Mouse (Mus musculus) stomach, embryonic 15.5 days (tissue): Measurements from ENCODE around the gene Zfhx3. TPM values are rescaled to one million over a fixed set of nuclear protein-coding genes. Genes with fewer than 3 reads are reported as not detected.

Source experiments
- ATAC-seq: fragments of 200-750 bp; cut with Nextera tagmentation; 2 replicates; pipeline ENCODE4 v1.8.0; 2017; ENCODE audit warnings: low read depth, moderate number of reproducible peaks, moderate TSS enrichment; ENCODE audit not compliant: insufficient read depth, low FRiP score
- H3K27ac ChIP-seq: fragments of 300-500 bp; sonication (generic); 2 replicates; pipeline ENCODE4 v1.5.1; 2015; ENCODE audit warnings: mild to moderate bottlenecking, inconsistent platforms
- H3K27me3 ChIP-seq: fragments of 300-500 bp; sonication (generic); replicated peaks from 2 replicates; pipeline ENCODE4 v1.6.1; 2015; ENCODE audit warnings: inconsistent platforms
- H3K36me3 ChIP-seq: fragments of 300-500 bp; sonication (generic); 2 replicates; pipeline ENCODE4 v1.6.1; 2015; ENCODE audit warnings: inconsistent platforms
- H3K4me1 ChIP-seq: fragments of 300-500 bp; sonication (generic); 2 replicates; pipeline ENCODE4 v1.6.1; 2015; ENCODE audit warnings: inconsistent platforms
- H3K4me2 ChIP-seq: fragments of 300-500 bp; sonication (generic); 2 replicates; pipeline ENCODE4 v1.6.1; 2015; ENCODE audit warnings: mild to moderate bottlenecking, inconsistent platforms
- H3K4me3 ChIP-seq: fragments of 300-500 bp; sonication (generic); replicated peaks from 2 replicates; pipeline ENCODE4 v1.5.1; 2015; ENCODE audit warnings: inconsistent platforms
- H3K9ac ChIP-seq: fragments of 300-500 bp; sonication (generic); 2 replicates; pipeline ENCODE4 v1.6.1; 2015; ENCODE audit warnings: inconsistent platforms
- H3K9me3 ChIP-seq: fragments of 300-500 bp; sonication (generic); 2 replicates; pipeline ENCODE4 v1.6.1; 2016; ENCODE audit warnings: inconsistent platforms
- WGBS: fragments of 180-500 bp; shearing (Covaris S2); methylation state at CpG from one replicate; pipeline ENCODE4 v1.1.7; 2015; 5-methylcytosine and 5-hydroxymethylcytosine counted together
- polyA plus RNA-seq: library from polyadenylated mRNA; unstranded; fragments of >200 nt; fragmentation: Nextera tagmentation; extraction: Ambion mirVana; gene quantifications from 2 replicates; pipeline ENCODE4 v1.2.1, GENCODE M21; 2015

Zfhx3 gene
- polyA plus RNA-seq, 1 experiment from 2014 or later, result 12.9 TPM

DNA sequence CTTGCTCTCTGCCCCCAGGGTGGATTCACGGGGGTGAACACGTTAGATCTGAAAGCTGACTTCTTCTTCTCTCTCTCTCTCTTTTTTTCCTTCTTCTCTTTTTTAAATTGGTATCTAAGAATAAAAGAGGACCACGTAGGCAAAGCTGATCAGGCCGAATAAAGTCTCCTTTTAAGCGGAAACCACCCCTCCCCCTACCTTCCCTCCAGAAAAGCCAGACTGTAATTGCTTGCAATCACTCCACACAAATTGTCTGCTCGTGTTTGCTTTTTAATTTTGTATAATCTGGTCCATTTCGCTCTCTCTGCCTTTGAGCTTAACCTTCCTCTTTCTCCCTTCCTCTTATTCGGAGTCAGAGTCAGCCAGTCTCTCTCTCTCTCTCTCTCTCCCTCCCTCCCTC is 372.6 kb downstream of the Zfhx3 start:
- ATAC-seq, result no peak
- no peak overlapping the region for H3K27ac ChIP-seq
- no peaks in the 10 kb centered on the region for H3K36me3 ChIP-seq
- no peak overlapping the region for H3K4me2 ChIP-seq
- H3K9ac ChIP-seq, result no peak overlapping the region
- no peaks in the 10 kb centered on the region for H3K9me3 ChIP-seq
- H3K27me3 ChIP-seq, result no peaks in the 10 kb centered on the region
- 45% methylated on average over 8 of the region's 8 CpGs for WGBS
- no peak overlapping the region for H3K4me3 ChIP-seq
- no peaks in the 10 kb centered on the region for H3K4me1 ChIP-seq

GRCm38 (mm10) chr8:108317532-108318093 is 375.2 kb downstream of the Zfhx3 start:
- Histone ChIP-seq H3K36me3 (no peaks in the 10 kb centered on the region), H3K27ac (no peak overlapping the region), H3K4me3 (no peak overlapping the region), H3K27me3 (no peaks in the 10 kb centered on the region), H3K4me2 (no peak overlapping the region), H3K9me3 (no peaks in the 10 kb centered on the region), H3K4me1 (no peaks in the 10 kb centered on the region), H3K9ac (no peak overlapping the region)
- ATAC-seq, result no peak
- WGBS, result 81% methylated on average over 4 of the region's 4 CpGs

GRCm38 (mm10) chr8:108327711-108328110 is 385.3 kb downstream of the Zfhx3 start:
- H3K27ac ChIP-seq, result no peak overlapping the region
- H3K9ac ChIP-seq, result no peak overlapping the region
- H3K27me3 ChIP-seq, result no peaks in the 10 kb centered on the region
- no peaks in the 10 kb centered on the region for H3K36me3 ChIP-seq
- H3K4me3 ChIP-seq, result no peak overlapping the region
- no peak for ATAC-seq
- H3K4me1 ChIP-seq, result no peaks in the 10 kb centered on the region
- WGBS, result 68% methylated on average over 2 of the region's 2 CpGs
- no peaks in the 10 kb centered on the region for H3K9me3 ChIP-seq
- no peak overlapping the region for H3K4me2 ChIP-seq

- WGBS, result 79% methylated on average over 14 of the region's 14 CpGs
- no peaks in the 10 kb centered on the region for H3K27me3 ChIP-seq
- no peaks in the 10 kb centered on the region for H3K4me1 ChIP-seq
- H3K9me3 ChIP-seq, result no peaks in the 10 kb centered on the region
- no peak for ATAC-seq
- no peak overlapping the region for H3K9ac ChIP-seq
- H3K27ac ChIP-seq, result no peak overlapping the region
- H3K4me3 ChIP-seq, result no peak overlapping the region
- no peaks in the 10 kb centered on the region for H3K36me3 ChIP-seq
- H3K4me2 ChIP-seq, result no peak overlapping the region
Measured at GRCm38 (mm10) chr8:108348352-108348751, 405.9 kb downstream of the Zfhx3 start.

- Histone ChIP-seq H3K4me1 (no peaks in the 10 kb centered on the region), H3K9me3 (no peaks in the 10 kb centered on the region), H3K4me2 (no peak overlapping the region), H3K36me3 (no peaks in the 10 kb centered on the region), H3K4me3 (no peak overlapping the region), H3K27ac (no peak overlapping the region), H3K27me3 (no peaks in the 10 kb centered on the region), H3K9ac (no peak overlapping the region)
- WGBS, result 56% methylated on average over 4 of the region's 4 CpGs
- ATAC-seq, result no peak
Measured at GRCm38 (mm10) chr8:108348776-108349175, 406.3 kb downstream of the Zfhx3 start.

DNA sequence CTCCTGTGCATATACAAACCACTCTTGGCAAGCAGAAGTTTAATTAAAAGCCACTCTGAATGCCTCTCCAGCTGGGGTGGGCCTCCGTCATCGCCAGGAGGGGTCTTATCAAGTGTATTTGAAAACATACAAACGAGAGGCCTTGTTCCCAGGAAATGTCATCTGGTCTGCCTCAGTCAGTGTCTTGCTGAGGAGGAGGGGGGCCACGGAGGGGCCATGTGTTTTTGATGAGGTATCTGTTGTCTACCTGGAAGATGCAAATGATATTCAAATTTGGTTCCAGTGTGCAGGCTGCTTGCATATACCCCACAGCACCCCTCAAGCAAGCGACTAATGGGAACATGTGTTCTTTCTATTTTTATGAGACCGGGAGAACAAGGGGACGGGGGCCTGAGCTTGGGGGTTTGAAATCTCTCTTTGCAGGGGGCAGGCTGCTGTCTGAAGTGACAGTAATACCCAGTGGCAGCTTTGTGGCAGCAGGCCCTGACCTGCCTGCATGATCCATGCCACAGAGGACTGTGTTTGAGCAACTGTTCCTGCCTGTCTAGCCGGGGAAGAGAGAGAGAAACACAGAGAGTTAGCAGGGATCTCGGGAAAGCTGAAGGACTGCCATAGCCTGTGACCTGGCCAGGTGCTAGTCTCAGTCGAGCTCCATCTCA is 412.8 kb downstream of the Zfhx3 start:
- no peak overlapping the region for H3K27ac ChIP-seq
- H3K4me2 ChIP-seq, result no peak overlapping the region
- no peak for ATAC-seq

DNA sequence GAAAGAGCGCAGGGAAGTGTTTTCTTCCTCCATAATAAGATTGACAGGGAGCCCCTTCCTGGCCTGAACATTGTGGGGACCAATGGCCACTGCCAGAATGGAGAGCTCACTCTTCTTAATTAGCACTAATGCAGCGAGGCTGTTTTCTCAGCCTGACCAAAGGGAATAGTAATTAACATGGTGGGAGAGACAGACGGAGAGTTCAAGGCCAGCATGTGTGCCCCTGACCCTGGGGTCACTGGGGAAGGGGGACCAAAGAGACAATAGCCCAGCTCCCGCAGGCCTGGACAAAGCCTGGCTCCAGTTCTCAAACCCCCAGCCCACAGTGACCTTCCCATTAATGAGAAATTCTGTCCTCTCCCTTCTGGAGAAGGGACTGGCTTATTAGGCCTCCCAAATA is 419.0 kb downstream of the Zfhx3 start:
- Histone ChIP-seq H3K27me3 (no peaks in the 10 kb centered on the region), H3K4me2 (no peak overlapping the region), H3K4me3 (no peak overlapping the region), H3K9ac (no peak overlapping the region), H3K9me3 (no peaks in the 10 kb centered on the region), H3K4me1 (no peaks in the 10 kb centered on the region; the same call in 1 of the 2 replicates), H3K27ac (no peak overlapping the region), H3K36me3 (no peaks in the 10 kb centered on the region)
- 70% methylated on average over 4 of the region's 4 CpGs for WGBS
- ATAC-seq, result no peak

More for the DNA sequence above, 412.8 kb downstream of the Zfhx3 start:
- WGBS, result 39% methylated on average over 10 of the region's 10 CpGs
- Histone ChIP-seq H3K36me3 (no peaks in the 10 kb centered on the region), H3K27me3 (no peaks in the 10 kb centered on the region), H3K4me1 (no peaks in the 10 kb centered on the region), H3K9ac (no peak overlapping the region), H3K4me3 (no peak overlapping the region), H3K9me3 (no peaks in the 10 kb centered on the region)

DNA sequence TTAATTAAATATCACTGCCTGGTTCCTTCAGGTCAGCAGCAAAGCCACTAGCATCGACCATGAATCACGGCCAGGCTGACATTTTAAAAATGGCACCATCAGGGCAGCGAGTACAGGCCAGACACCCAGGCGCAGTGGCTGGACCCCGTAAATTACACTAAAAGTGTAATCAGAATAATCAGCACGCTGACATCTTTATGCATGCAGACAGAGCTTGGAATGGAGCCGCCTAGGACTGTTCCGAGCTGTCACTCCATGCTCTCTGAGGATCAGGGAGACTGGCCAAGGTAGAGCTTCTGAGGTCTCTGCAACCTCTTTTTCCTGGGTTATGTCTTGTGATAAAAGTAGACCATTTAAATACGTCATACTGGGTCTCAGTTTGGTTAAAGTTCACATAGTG is 420.0 kb downstream of the Zfhx3 start:
- H3K4me1 ChIP-seq, result no peaks in the 10 kb centered on the region; the same call in 1 of the 2 replicates
- H3K9ac ChIP-seq, result no peak overlapping the region
- H3K36me3 ChIP-seq, result no peaks in the 10 kb centered on the region
- H3K4me2 ChIP-seq, result no peak overlapping the region
- no peaks in the 10 kb centered on the region for H3K27me3 ChIP-seq
- H3K27ac ChIP-seq, result no peak overlapping the region
- H3K9me3 ChIP-seq, result no peaks in the 10 kb centered on the region
- 71% methylated on average over 9 of the region's 9 CpGs for WGBS
- H3K4me3 ChIP-seq, result no peak overlapping the region
- ATAC-seq, result no peak

GRCm38 (mm10) chr8:108363435-108363834 is 421.0 kb downstream of the Zfhx3 start:
- no peaks in the 10 kb centered on the region for H3K27me3 ChIP-seq
- H3K36me3 ChIP-seq, result no peaks in the 10 kb centered on the region
- no peak overlapping the region for H3K4me2 ChIP-seq
- ATAC-seq, result no peak
- 15% methylated on average over 5 of the region's 5 CpGs for WGBS
- H3K27ac ChIP-seq, result no peak overlapping the region
- no peaks in the 10 kb centered on the region for H3K9me3 ChIP-seq
- no peaks in the 10 kb centered on the region; the same call in 1 of the 2 replicates for H3K4me1 ChIP-seq
- H3K9ac ChIP-seq, result no peak overlapping the region
- H3K4me3 ChIP-seq, result no peak overlapping the region

DNA sequence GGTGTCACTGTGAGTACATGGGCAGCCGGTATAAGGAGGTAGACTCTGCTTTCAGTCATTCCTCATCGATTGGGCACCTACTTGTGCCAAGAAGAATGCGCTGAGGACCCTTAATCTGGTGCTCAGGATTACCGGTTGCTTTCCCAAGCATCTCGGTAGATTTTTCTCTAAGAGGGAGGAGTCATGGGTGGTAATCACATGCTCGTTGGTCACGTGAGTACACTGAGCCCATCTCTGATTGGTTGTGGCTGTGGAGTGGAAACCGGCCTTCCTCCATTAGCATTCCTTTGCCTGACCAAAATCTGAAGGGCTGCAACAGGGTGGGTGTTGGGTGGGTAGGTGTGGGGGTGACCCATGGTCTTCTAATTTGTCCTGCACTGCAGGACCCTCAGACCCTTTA is 421.4 kb downstream of the Zfhx3 start:
- WGBS, result 63% methylated on average over 8 of the region's 8 CpGs
- no peaks in the 10 kb centered on the region; the same call in 1 of the 2 replicates for H3K4me1 ChIP-seq
- no peaks in the 10 kb centered on the region for H3K9me3 ChIP-seq
- H3K27me3 ChIP-seq, result no peaks in the 10 kb centered on the region
- no peak for ATAC-seq
- no peaks in the 10 kb centered on the region for H3K36me3 ChIP-seq
- H3K27ac ChIP-seq, result no peak overlapping the region
- H3K4me2 ChIP-seq, result no peak overlapping the region
- H3K4me3 ChIP-seq, result no peak overlapping the region
- H3K9ac ChIP-seq, result no peak overlapping the region

- no peaks in the 10 kb centered on the region for H3K4me1 ChIP-seq
- no peaks in the 10 kb centered on the region for H3K27me3 ChIP-seq
- 21% methylated on average over 6 of the region's 6 CpGs for WGBS
- H3K9me3 ChIP-seq, result no peaks in the 10 kb centered on the region
- no peak overlapping the region for H3K4me3 ChIP-seq
- H3K4me2 ChIP-seq, result no peak overlapping the region
- no peaks in the 10 kb centered on the region for H3K36me3 ChIP-seq
- no peak overlapping the region for H3K27ac ChIP-seq
- no peak for ATAC-seq
- no peak overlapping the region for H3K9ac ChIP-seq
Measured at GRCm38 (mm10) chr8:108369081-108369480, 426.6 kb downstream of the Zfhx3 start.

DNA sequence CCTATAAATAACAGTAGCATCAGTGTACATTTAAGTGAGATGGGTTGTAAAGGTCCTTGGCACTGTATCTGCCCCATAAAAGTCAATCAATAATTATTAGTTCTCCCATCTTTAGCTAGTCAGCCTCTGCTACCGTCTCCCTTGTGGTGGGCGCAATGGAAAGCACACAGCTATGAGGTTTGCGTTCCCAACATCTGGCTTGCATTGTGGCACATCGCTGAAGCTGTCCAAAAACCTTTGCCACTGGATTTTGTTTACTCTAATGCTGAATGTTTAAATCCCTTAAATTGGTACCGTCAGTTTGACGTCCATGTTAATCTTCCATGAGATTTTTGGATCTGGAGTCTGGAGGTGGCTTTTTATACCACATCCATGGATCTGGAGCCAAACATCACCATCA is 428.3 kb downstream of the Zfhx3 start:
- Histone ChIP-seq H3K9me3 (no peaks in the 10 kb centered on the region), H3K27ac (no peak overlapping the region), H3K36me3 (no peaks in the 10 kb centered on the region), H3K4me1 (no peaks in the 10 kb centered on the region), H3K9ac (no peak overlapping the region), H3K4me2 (no peak overlapping the region), H3K4me3 (no peak overlapping the region), H3K27me3 (no peaks in the 10 kb centered on the region)
- ATAC-seq, result no peak
- WGBS, result 69% methylated on average over 6 of the region's 6 CpGs
